Mouse (Mus musculus): ENCODE results near the gene Kifc3.
A peak's percentile ranks its signal among the peaks of the same experiment; 100 is the strongest.

Kifc3 gene

DNA sequence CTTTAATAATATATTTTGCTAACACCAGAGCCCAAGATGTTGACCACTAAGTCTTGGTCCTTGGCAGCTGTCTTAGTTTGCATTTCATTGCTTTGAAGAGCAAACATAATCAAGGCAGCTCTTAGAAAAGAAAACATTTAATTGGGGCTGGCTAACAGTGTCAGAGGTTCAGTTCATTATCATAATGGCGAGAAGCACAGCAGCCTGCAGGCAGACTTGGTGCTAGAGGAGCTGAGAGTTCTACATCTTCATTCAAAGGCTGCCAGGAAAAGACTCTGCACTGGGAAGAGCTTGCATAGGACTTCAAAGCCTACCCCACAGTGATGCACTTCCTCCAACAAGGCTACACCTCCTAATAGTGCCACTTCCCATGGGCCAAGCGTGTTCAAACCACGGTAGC, 45.5 kb downstream of the Kifc3 start:
- DNase-seq (ENCODE audit: low spot score in 2 of 2), result no peak

DNA sequence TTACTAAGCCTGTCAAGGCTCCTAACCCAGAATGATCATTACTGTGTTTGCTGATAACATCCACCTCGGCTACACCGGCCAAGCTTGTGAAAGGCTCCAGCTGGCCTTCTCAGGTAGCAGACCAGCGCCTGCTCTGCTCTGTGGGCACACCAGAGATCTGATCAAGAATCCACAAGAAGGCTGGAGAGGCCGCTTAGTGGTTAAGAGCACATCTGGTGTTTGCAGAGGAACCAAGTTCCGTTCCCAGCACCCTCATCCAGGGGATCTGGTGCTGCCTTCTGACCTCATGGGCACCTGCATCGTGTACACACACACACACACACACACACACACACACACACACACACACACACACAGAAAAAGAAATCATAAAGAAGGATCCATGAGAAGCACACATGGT, 46.5 kb downstream of the Kifc3 start:
- no peak for DNase-seq (ENCODE audit: low spot score in 2 of 2)

DNA sequence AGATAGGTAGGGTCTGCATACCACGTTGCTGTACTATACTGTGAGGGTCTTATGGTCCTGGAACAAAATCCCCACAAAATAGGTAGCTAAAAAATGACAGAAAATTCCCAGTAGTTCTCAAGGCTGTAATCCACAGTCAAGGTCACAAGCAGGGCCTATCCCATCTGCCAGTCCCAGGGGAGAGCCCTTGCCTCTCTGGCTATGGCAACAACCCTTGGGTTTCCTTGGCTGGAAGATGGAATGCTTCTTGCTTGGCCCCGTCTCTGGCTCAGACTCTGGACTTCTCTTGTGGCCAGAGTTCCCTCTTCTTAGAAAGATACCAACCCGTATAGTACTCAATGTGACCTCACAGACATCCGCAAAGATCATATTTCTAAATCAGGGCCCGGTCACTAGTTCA, 47.3 kb downstream of the Kifc3 start:
- no peak for DNase-seq (ENCODE audit: low spot score in 2 of 2)

DNA sequence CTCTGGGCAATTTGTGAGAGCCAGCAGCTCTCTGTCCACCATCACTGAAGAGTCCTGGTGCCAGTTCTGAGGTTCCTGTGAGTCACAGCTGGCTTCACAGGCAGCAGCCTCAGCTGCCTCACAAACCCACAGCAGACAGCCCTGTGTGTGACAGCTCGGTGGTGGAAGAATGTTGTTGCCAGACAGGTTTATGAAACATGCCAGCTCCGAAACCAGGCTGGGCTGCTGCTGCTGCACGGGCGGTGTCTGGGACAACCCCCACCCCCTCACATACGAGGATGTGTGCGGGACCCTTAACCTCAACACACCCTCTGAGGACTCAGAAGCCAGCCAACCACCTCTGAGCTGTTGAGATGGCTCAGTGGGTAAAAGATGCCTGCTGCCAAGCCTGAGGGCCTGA, 48.0 kb downstream of the Kifc3 start:
- DNase-seq (ENCODE audit: low spot score in 2 of 2), result no peak

DNA sequence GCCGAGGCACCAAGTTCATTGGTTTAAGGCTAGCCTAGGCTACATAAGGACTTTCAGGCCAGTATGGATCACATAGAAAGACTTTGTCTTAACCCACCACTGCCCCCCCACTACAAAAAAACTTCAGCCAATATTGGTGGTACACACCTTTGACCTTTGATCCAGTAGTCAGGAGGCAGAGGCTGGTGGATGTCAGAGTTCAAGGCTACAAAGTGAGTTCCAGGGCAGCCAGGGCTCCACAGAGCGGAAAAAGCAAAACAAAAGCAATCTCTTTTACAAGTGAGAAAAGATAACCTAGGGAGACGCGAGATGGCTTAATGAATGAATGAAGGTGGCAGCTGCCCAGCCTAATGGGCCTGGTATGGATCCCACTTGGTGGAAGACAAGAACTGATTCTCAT, 48.6 kb downstream of the Kifc3 start:
- no peak for DNase-seq (ENCODE audit: low spot score in 2 of 2)

DNA sequence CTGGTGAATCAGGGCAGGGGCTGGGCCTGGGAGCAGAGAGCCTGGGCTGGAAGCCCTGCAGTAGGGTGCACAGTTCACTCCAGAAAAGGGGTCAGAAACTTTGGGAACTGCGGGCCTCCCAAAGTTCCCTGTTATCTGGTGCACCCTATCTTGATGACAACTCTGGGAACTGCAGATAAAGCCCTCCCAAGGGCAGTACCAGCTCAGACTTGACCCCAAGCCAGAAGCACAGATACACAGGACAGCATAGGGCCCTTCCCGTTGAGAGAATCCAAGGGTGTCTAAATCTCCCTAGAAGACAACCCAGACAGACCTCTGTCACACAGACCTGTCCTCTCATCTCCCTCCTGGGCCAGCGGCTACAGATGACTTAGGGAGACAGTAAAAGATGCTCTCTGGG, 52.0 kb downstream of the Kifc3 start:
- DNase-seq (ENCODE audit: low spot score in 2 of 2), result no peak

DNA sequence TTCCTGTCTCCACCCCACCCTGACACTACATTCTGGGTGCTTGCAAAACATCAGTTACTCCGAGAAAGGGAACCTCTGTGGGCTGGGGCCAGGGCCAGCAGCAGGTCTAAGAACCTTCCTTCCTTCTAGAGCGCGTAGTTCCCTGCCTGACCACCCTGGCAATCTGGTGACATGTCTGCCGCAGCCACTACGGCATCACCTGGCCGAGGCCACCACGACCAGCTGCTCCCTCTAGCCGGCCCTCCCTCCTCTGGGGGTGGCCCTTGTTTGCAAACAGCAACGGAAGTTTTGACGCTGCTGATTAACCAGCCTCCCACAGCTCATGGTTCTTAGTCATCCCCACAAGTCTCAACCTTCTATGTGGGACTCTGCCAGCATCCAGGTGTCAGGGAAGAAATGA, 53.2 kb downstream of the Kifc3 start:
- no peak for DNase-seq (ENCODE audit: low spot score in 2 of 2)

DNA sequence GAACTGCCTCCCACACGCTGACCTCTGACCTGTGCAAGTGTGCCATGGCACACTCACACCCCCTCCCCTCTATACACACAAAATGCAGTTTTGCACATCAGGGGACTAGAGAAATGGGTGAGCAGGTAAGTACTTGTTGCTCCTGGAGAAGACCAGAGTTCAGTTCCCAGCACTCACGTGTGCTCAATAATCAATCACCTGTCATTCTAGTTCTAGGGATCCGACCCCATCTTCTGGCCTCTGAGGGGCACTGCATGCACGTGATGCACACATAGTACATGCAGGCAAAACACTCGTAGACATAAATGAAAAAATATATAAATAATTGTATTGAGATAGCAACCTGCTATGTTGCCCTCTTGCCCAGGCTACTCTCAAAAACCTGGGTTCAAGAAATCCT, 55.8 kb downstream of the Kifc3 start:
- DNase-seq (ENCODE audit: low spot score in 2 of 2), result no peak

DNA sequence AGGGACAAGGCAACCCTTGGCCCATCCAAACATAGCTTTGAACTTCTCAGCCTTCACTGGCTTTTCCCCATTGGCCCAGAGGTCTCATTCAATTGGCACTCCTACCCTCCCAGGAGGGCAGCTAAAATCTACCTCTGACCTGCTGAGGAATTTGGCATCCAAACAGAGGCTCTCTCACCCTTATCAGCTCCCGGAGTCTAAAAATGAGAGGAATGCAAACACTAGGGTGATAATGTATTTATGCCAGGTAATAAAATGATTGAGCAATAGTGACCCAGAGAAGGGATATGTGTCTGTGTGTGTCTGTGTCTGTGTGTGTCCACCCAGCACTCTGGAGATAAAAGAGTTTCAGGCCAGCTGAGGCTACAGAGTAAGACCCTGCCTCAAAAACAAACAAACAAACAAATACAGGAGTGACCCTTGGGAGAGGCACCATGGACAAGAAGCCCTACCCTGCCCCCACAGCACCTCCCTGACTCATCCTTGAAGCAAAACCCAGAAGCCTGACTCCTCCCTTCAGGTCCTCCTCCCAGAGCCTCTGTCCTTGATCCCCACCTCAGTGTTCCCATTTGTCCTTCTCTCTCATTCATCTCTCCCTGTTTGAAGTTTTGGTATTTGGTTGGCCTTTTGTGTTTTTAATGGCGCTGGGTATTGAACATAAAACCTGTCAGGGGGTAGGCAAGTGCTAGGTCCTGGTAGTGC, 56.4 kb downstream of the Kifc3 start:
- no peak for DNase-seq (ENCODE audit: low spot score in 2 of 2)

DNA sequence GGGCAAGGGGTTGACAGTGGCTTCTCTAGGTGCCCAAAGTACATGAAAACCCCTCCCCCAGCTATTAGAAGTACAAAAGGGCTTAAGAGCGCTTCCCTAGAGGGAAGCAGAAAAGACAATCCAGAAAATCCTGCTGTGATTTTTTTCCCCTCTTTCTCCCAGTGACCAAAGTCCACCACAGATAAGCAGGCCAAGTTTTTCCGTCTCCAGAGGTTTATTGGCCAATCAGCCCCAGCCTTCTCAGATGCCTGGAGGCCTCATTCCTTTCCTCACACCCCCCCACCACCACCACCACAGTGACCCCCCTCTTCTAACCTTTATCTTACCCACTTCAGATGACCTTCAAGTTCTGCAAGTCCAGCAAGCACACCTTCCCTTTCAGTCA, 58.0 kb downstream of the Kifc3 start:
- DNase-seq (ENCODE audit: low spot score in 2 of 2), result no peak

DNA sequence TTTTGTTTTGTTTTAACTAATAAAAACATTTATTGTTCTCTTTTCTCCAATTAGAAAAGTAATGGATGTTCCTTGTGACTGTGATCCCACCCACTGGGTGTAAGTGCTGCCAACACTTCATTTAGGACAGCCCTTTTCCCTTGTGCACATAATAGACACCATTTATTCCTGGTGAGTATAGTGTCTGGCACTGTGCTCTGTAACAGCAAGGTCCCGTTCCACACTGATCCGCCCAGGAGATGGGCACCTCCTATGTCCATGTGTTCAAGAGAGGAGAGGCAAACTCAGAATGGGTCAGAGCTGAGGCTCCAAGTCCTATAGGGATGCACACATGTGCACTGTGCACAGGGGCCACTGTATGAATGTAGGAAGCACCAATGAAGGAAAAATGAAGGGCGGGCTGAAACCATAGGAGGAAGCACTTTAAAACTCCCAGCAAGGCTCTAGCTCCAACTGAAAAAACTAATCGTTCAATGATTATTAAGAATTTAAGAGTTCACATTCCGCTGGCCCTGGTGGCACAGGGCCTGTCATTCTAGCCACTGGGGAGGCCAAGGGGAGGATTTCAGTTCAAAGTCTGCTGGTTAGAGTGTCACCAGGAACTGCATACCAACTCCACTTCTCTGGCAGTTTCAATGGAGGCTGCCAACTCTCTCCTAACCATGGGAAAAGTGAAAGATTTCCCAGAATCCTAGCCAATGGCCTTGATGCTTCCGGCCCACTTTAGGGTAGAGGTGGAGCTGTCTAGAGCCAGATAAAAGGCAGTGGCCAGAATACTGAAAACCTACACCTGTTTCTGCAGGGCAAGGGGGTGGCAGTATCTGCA, 58.6 kb downstream of the Kifc3 start:
- no peak for DNase-seq (ENCODE audit: low spot score in 2 of 2)

DNA sequence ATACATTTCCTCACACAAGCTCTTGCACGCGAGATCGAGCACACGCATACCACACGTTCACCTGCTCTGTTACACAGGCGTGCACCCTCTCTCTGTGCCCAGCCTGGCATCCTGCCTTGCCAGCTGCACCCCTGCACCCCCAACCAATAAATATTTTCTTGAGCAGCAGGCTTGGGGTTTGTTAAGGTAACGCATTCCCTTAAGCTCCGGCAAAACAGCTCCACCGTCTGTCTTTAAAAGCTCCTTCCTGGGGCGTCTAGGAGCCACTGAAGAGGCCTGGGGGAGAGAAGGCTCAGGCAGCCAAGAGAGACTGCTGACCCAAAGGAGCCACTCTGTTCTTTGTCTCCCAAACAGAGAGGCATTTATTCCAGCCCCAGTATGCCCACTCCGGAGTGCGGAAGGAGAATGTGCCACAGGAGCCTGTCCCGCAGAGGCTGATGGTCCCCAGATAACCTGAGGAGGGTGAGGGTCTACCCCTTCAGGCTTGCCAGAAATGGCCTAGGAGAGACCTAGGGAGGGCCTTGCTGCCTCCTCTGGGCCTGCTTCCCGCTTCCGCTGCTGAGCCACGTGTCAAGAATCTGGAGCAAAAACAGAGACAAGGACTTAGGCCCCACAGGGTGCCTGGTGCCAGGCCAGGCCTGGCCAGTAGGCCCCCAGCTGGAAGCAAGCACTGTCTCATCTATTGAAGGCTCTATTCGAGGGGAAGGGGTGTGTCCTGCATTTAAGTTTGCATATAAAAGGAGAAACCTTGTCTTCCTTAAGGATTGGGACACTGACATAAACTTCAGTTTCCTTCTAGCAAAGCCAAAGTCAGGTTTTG, 59.4 kb downstream of the Kifc3 start:
- DNase-seq (ENCODE audit: low spot score in 2 of 2), result peak; percentile 35 to 51

DNA sequence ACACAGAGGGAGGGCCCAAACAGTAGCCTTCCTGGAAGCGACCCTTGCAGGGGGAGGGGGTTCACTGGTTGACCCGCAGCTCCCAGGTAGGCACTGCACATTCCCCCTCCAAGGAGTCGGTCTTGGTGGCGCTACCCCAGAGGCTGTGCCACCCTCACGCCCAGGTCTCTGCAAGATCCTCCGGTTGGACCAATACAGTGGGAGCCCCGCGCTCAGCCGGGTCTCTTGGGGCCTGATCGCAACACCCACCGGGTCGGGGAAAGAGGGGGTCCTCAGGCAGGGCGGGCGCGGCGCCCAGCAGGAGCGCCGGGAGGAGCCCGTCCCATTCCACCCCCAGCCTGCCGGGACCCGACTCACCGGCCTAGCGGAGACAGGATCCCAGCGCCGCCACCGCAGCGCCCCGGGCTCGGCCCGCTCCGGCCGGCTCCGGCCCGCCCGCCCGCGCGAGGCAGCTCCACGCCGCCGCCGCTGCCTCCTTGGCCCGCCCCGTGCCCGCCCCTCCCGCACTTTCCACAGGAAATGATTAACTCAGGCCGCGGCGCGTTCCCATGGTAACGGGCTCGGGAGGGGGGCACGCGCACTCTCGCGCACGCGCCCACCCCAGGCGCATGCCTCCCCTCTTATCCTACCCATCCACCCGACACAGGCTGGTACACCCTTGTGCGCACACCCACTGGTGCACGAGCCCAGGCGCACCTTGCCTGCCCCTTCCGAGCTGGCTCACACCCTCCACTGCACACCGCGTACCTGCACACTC, 60.4 kb downstream of the Kifc3 start:
- DNase-seq (ENCODE audit: low spot score in 2 of 2), result peak; percentile 79 to 89

DNA sequence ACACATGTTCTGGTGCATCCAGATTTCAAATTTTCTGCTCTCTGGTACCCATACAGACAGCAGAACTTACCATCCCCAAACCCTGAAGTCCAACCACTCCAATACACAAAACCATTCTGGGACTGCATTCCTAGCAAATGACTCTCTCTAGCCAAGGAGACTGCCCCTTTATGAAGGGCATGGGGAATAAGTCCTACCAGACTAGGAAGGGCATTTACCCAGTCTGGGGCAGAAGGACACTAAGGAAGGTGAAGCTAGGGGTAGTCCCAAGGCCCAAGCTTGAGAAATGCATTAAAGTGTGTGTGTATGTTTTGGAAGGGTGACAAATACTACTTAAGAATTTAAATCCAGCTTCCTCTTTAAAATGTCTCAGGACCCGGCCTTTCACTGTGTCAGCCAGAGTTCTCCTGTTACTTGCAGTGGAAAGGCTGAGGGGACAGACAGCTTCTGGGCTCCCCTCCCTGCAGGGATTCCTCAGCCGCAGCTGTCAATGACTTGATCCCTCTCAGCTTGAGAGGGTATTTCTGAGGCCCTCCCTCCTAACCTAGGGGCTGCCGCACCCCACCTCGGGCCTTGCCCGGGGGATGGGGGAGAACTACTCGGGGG, 61.0 kb downstream of the Kifc3 start:
- DNase-seq (ENCODE audit: low spot score in 2 of 2), result peak in 1 of 2 experiments; percentile 31

DNA sequence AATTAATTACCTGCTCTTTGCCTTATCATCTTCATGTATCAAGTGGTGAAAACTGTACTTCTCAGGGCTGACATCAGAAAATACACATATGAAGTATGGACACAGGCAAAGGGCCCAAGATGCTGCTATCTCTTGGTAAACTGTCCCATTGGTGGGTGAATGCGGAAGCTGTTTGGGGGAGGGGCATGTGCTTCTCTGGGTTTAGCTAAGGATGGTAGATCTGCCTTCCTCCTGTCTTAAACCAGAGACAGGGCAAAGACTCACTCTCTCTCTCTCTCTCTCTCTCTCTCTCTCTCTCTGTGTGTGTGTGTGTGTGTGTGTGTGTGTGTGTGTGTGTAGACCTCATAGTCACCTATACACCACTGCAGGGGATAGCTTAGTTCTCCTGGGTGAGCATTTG, 61.6 kb downstream of the Kifc3 start:
- DNase-seq (ENCODE audit: low spot score in 2 of 2), result no peak

DNA sequence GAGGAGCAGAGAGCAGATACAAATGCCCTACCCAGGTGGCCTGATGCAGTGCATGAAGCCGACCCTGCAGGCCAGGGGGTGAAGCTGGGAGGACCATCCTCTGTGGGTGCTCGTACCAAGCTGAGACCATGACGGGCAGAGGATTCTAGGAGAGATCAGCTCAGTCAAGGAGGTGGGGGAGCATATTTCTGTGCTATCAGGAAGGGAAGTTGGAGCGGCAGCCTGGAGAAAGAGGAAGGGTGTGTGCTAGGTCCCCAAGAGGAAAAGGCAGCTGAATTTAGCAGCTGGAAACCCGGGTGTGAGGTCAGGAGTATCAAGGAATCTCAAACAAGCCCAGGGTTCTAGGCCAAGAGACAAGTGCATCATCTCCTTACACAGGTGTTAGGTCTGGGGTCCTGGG, 62.1 kb downstream of the Kifc3 start:
- DNase-seq (ENCODE audit: low spot score in 2 of 2), result no peak

DNA sequence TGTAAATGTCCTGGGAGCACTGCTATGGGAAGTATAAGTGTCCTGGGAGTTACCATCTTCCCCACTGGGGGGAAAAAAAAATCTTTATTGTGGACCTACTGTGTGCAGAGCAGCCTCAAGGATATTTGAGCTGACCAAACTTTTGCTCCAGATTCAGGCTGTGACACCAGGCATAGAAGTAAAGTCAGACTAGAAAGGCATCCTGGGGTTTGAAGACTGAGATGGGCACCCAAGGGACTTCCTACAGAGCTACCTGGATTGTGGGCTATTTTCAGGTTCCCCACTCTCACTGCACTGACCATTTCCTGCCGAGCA, 63.6 kb downstream of the Kifc3 start:
- no peak for DNase-seq (ENCODE audit: low spot score in 2 of 2)

DNA sequence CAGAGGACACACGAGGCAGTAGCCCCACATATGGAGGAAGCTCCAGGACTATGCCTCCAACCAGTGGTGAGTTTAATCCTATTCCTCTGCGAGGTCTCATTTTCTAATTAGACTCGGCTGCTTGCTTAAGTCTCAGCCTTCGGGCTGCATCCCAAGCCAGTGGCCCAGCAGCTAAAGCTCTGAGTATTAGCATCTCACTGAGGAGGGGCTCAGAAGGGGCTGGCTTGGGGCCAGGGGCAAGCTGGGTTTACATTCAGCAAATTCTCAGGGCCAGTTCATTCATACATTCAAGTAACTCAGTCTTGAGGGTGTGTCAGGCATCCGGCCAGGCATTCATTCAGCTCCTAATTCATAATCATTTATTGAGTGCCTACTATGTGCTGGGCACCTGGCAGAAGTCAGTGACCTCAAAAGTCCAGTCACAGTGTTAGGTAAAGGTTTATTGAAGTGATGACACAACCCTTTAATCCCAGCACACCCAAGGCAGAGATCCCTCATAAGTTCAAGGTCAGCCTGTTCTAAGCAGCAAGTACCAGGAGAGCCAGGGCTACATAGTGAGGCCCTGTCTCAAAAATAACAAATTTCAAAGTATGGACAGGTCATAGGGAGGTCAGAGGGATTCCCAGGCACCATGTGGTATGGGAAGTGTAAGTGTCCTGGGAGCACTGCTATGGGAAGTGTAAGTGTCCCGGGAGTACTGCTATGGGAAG, 64.1 kb downstream of the Kifc3 start:
- no peak for DNase-seq (ENCODE audit: low spot score in 2 of 2)

DNA sequence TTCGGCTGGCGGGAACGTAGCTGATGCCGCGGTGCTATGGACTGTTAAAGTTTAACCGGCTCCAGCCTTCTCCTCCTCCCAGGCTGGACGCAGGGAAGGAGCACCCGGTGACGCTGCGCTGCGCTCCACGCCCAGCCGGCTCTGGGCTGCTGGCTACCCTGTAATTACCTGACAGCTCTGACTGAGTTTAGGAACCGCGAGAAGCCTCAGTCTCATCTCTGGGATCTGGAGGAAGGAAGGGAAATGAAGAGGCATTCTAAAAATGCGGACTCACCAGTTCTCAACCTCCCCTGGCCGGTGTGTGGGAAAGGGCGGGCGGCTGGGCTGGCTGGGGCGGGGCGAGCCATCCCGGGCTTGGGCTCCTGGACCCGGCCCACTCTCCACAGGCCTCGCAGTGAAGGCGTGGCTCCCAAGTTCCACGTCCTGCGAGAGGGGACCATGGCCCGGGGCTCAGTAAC, 64.9 kb downstream of the Kifc3 start:
- no peak for DNase-seq (ENCODE audit: low spot score in 2 of 2)

DNA sequence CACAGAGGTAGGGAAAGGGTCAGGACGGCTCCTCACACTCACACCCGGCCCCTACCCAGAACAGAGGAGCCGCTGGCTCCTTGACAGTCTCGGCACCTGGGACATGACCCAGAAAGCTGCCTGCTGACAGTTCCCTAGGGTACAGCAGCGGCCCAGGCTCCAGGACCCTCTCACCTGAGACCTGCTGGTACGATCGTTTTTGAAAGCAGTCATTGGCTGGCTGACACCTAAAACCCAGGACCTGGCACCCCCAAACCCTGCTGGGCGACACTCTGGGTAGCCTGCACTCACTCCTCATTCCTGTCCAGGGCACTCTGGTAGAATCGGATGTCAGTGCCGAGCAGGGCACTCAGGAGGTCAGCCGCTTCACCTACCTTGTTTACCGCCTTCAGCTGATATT, 65.4 kb downstream of the Kifc3 start:
- DNase-seq (ENCODE audit: low spot score in 2 of 2), result no peak

DNA sequence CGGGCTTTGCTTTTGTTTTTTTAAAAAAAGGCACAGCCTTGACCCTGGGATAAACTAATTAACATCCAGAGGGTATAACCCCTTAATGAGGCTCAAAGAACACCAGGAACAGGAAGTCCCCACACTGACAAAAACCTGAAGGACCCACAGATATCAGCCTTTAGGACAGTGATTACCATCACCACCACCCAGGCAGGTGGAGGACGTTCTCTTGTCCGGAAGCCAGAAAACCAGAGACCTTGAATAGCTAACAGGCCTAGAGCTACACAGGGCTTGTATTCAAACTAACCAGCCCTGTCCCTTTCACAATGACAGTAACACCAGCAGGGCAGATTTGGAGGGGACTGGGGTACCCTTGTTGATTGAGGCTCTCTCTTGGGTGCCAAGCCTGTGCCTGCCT, 66.4 kb downstream of the Kifc3 start:
- no peak for DNase-seq (ENCODE audit: low spot score in 2 of 2)

Measured in frontal cortex, postnatal 36 days (tissue).